Mouse (Mus musculus): ENCODE data around the gene Cops8.

GRCm38 (mm10) chr1:90633415-90634030 lies 30.7 kb downstream of the Cops8 start:
- no peak for TF ChIP-seq CTCF (conservative IDR thresholded peaks at IDR 0.05; ENCODE audit: low read length)
- no peak for TF ChIP-seq NANOG (IDR thresholded peaks at IDR 0.05; ENCODE audit: borderline replicate concordance, low read length)
- no peak for TF ChIP-seq POU5F1 (IDR thresholded peaks at IDR 0.05; ENCODE audit: borderline replicate concordance, low read length)
